Mouse (Mus musculus) activated CD4-positive, CD25-positive, alpha-beta regulatory T cell, adult 4 months (primary cell): ENCODE measurements around the gene Kmt2d. TPM values are rescaled to one million over a fixed set of nuclear protein-coding genes. Genes with fewer than 3 reads are reported as not detected.

ENCODE experiments used
- ATAC-seq: one replicate; pipeline ENCODE4 v1.8.0; 2017
- polyA plus RNA-seq, 2 experiments: library from polyadenylated mRNA; unstranded; fragments of 100-300 nt; shearing (Covaris generic); gene quantifications; one replicate each; pipeline ENCODE4 v1.2.1; 2017

The Kmt2d gene
- polyA plus RNA-seq, 2 experiments from 2014 or later, result 21.7 to 29.2 TPM

- ATAC-seq, result no peak
Measured at GRCm38 (mm10) chr15:98853161-98853937, 17.7 kb downstream of the Kmt2d start.

DNA sequence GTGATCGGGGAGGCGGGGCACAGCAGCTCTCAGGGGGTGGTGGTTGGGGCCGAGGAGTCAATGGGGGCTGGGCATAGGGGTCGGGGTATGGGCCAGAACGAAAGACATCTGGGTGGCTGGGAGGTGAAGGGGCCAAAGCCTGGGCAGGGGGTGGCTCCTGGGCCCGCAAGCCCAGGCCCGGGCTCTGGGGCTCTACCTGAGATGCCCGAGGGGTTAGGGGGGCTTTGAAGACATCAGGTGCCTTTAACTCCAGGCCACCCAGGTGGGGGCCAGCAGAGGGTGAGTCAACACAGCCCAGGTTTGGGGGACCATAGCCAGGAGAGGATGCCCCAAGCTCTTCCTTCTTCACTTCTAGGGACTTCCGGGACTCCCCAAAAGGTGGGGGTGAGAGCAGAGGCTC, 18.3 kb downstream of the Kmt2d start:
- ATAC-seq, result no peak

DNA sequence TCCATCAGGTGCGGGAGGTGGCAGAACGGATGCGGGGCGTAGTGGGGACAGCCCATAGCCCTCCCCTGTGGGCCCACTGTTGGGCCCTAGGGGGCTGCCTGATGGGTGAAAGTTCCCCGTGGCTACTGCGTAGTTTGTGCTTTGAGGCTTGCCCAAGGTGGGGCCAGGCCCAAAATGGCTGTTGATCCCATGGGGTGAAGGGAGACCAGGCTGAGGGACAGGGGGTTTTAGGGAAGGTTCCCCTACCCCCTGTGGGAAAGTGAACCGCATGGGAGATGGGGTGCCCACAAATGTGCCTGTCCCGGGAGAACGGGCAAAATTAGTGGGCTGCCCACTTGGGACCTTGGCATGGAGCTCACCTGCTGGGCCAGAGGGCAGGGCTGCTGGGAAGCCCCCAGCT, 18.9 kb downstream of the Kmt2d start:
- no peak for ATAC-seq

DNA sequence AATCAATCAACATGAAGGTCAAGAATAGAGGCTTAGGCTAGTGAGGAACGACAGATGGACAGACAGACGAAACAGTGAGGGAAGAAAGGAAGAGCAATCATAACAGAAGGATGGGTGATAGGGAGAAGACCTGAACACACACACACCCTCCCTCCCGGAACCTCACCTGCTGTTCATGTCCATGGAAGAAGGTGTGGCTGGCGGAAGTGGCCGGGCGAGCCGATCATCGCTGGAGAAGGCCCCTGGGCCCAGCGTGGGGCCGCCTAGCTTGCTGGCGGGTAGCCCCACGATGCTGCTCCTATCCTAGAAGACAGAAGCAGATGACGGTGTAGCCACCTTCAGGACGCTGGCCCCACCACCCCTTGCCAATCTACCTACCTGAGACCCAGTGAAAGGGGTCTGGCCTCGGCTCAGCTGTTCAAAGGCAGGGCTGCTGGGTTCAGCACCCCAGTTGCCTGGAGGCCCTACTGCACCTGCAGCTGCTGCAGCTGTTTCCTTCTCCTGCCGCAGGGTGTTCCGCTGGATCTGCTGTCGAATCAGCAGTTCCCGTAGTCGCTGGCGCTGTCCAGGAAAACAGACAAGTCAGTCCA, 19.7 kb downstream of the Kmt2d start:
- no peak for ATAC-seq

- no peak for ATAC-seq
Measured at GRCm38 (mm10) chr15:98850668-98851067, 20.3 kb downstream of the Kmt2d start.

GRCm38 (mm10) chr15:98849956-98850600, 20.9 kb downstream of the Kmt2d start:
- ATAC-seq, result no peak

DNA sequence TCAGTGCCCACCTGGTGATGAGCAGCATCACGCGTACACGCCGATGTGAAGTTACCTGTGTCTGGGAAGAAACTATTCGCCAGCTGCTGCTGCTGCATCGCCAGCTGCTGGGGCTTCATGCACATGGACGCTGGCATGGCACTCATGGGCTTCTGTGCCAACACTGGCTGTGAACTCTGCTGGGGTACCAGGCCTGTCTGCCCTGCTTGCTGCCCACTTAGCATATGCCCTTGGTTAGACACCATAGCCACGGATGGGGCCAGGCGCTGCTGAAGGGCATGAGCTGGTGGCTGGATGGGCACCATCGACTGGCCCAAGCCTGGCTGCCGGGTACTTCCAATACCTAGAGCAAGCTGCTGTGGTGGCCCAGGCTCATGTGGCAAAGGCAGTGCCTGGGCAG, 21.8 kb downstream of the Kmt2d start:
- no peak for ATAC-seq

- ATAC-seq, result no peak
Measured at GRCm38 (mm10) chr15:98846140-98846539, 24.9 kb downstream of the Kmt2d start.

DNA sequence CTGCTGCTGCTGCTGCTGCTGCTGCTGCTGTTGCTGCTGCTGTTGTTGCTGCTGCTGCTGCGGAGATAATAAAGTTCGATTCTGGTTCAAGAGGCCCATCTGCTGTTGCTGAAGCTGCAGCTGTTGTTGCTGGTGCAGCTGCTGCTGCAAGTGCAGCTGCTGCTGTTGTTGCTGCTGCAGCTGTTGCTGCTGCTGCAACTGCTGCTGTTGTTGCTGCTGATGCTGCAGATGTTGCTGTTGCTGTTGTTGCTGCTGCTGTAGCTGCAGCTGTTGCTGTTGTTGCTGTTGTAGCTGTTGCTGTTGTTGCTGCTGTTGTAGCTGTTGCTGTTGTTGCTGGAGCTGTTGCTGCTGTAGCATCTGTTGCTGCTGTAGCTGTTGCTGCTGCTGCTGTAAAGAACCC, 25.9 kb downstream of the Kmt2d start:
- ATAC-seq, result no peak

DNA sequence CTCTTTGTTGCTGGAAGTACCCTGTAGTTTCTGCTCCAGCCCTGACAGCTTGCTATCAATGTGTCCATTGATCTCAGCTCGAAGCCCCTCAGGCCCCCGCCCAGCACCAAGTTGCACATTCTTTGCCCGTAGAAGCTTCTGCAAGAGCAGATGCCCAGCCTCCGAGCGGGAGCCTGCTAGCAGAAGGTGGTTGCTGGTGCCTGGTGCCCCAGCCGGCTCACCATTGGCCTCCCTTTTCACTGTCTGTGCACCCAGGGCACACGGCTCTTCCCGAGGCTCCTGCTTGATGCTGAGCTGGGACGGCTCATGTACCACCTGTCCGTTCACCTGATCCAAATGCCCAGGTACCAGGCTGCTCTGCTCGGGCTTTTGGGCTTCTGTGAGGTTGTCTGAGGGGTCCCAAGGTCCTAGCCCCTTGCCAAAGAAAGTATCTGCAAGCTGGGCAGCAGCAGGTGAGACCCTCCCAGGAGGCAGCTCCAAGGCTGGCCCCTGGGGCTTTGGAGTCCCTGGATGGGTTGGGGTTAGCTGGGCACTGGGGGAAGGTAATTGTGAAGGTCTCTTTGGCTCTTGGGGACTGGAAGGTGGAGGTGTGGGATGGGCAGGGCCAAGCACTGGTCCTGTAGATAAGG, 27.3 kb downstream of the Kmt2d start:
- no peak for ATAC-seq

- ATAC-seq, result no peak
Measured at GRCm38 (mm10) chr15:98839671-98840585, 31.1 kb downstream of the Kmt2d start.

- no peak for ATAC-seq
Measured at GRCm38 (mm10) chr15:98839161-98839560, 31.8 kb downstream of the Kmt2d start.

GRCm38 (mm10) chr15:98837743-98838103, 33.3 kb downstream of the Kmt2d start:
- no peak for ATAC-seq

GRCm38 (mm10) chr15:98837006-98837742, 33.8 kb downstream of the Kmt2d start:
- no peak for ATAC-seq

- no peak for ATAC-seq
Measured at GRCm38 (mm10) chr15:98835291-98835690, 35.7 kb downstream of the Kmt2d start.

- no peak for ATAC-seq
Measured at GRCm38 (mm10) chr15:98834059-98834458, 36.9 kb downstream of the Kmt2d start.

GRCm38 (mm10) chr15:98833281-98833680, 37.7 kb downstream of the Kmt2d start:
- ATAC-seq, result no peak

DNA sequence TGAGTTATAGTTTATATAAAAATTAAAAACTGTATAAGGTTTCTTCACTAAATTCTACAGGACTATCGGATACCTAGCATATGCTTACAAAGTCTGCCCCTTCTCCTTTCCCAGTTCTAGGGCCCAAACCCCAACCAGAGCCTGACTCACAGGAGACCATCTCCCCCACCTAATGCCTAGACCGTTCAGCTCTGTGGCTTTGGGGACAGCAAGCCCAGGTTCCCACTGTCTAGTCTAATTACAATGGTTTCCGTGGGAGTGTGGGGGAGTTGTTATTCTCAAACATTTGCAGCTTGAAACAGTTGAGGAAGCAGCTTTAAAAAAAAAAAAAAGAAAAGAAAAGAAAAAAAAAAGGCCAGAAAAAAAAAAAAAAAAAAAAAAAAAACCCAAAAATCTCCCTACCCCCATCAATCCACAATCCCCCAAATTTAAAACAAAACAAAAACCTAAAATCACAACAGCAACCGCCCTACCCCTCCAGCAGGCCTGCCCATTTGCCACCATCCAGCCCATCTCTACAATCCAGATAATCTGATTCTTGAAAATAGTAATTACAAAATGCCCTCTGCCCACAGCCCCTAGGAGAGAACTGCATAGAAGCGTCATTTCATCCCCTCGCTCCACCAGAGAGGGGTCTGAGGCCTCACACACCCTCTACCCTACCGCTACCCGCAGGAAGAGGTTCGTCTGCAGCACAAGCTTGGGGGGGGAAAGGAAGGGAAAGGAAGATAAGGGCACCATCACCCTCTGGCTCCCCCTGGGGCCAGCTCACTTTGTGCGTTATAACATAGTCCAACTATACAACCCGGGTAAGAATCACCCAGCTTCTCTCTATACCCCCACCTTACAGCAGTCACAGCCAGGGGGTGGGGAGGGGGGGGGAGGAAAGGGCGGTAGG, 38.6 kb downstream of the Kmt2d start:
- ATAC-seq, result no peak

GRCm38 (mm10) chr15:98831684-98832035, 39.3 kb downstream of the Kmt2d start:
- peak; percentile 38 for ATAC-seq
